Mouse (Mus musculus): Measurements from ENCODE around the gene Gm6377.

Gm6377 gene

GRCm38 (mm10) chrX:109196468-109196867, at the start of gene Gm6377:
Gene Gm6377 (plus strand): TSS chrX:109196756.
- no peak for DNase-seq (ENCODE audit: low spot score)

GRCm38 (mm10) chrX:109147108-109147507, 49.4 kb upstream of the Gm6377 start:
- no peak for DNase-seq (ENCODE audit: low spot score)

- DNase-seq (ENCODE audit: low spot score): no peak
Observed at GRCm38 (mm10) chrX:109151228-109151627, 45.3 kb upstream of the Gm6377 start.

- DNase-seq (ENCODE audit: low spot score): no peak
Observed at GRCm38 (mm10) chrX:109160326-109160725, 36.2 kb upstream of the Gm6377 start.

- DNase-seq (ENCODE audit: low spot score): no peak
Observed at GRCm38 (mm10) chrX:109160901-109161300, 35.7 kb upstream of the Gm6377 start.

- no peak for DNase-seq (ENCODE audit: low spot score)
Observed at GRCm38 (mm10) chrX:109175038-109175437, 21.5 kb upstream of the Gm6377 start.

- DNase-seq (ENCODE audit: low spot score): no peak
Observed at GRCm38 (mm10) chrX:109175470-109175869, 21.1 kb upstream of the Gm6377 start.

GRCm38 (mm10) chrX:109184706-109185478, 11.7 kb upstream of the Gm6377 start:
- DNase-seq (ENCODE audit: low spot score): no peak

GRCm38 (mm10) chrX:109189607-109190006, 6.9 kb upstream of the Gm6377 start:
- DNase-seq (ENCODE audit: low spot score): no peak

GRCm38 (mm10) chrX:109190969-109191368, 5.6 kb upstream of the Gm6377 start:
- no peak for DNase-seq (ENCODE audit: low spot score)

- DNase-seq (ENCODE audit: low spot score): no peak
Observed at GRCm38 (mm10) chrX:109191436-109191835, 5.1 kb upstream of the Gm6377 start.

- DNase-seq (ENCODE audit: low spot score): no peak
Observed at GRCm38 (mm10) chrX:109207843-109208242, 11.3 kb downstream of the Gm6377 start.

- DNase-seq (ENCODE audit: low spot score): no peak
Observed at GRCm38 (mm10) chrX:109228720-109229119, 32.2 kb downstream of the Gm6377 start.

GRCm38 (mm10) chrX:109235383-109236036, 39.0 kb downstream of the Gm6377 start:
- no peak for DNase-seq (ENCODE audit: low spot score)

GRCm38 (mm10) chrX:109238163-109238562, 41.6 kb downstream of the Gm6377 start:
- no peak for DNase-seq (ENCODE audit: low spot score)

Data from layer of hippocampus, adult 11-12 months (tissue).